Mouse (Mus musculus): ENCODE results near the gene Rdh8.
"Not testable (repeated sequence)": the region's sequence is repeated elsewhere in the genome, so short reads cannot be mapped to it uniquely, and the experiment has no call there.

Gene Rdh8

GRCm38 (mm10) chr9:20818236-20818635 lies at the start of gene Rdh8:
Gene Rdh8, plus strand, starts transcription at chr9:20818503.
- no peak for ATAC-seq (ENCODE audit: low TSS enrichment)

DNA sequence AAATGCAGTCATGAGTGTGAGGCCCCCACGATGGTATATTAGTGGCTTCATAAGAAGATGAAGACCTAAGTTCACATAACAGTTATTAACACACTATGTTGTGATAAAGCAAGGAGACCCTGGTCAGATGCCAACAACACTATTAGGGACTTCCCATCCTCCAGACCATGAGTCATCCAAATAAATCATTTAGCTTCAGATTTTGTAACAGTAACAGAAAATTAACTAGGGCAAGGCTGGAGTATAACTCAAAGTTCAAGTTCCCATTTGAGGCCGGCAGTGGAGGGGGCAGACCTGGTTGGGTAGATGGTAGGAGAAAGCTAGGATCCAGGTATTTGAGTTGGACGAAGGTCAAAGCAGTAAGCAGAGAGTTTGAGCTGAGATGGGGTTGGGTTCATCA lies 37.0 kb upstream of the Rdh8 start:
- ATAC-seq (ENCODE audit: low TSS enrichment), result no peak

DNA sequence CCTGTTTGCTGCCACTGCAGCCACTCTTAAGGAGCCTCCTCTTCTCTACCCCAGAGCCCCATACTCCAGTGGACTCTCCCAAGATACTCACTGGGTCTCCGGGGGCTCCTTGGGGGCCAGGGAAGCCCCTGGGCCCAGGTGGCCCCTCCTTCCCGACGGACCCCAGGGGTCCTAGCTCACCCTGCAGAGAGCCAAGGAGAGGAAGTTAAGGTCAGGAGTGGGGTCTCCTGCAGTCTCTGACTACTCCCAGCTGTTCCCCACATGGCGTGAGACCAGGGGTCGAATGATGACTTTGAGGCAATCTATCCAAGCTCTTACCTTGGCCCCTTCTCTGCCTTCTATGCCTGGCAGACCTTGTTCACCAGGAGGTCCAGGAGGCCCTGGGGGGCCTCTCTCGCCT lies 33.2 kb upstream of the Rdh8 start:
- ATAC-seq (ENCODE audit: low TSS enrichment), result no peak

- ATAC-seq (ENCODE audit: low TSS enrichment), result no peak
These were observed 30.3 kb upstream of the Rdh8 start for GRCm38 (mm10) chr9:20787992-20788391.

GRCm38 (mm10) chr9:20789651-20790050 lies 28.7 kb upstream of the Rdh8 start:
- ATAC-seq (ENCODE audit: low TSS enrichment), result no peak

DNA sequence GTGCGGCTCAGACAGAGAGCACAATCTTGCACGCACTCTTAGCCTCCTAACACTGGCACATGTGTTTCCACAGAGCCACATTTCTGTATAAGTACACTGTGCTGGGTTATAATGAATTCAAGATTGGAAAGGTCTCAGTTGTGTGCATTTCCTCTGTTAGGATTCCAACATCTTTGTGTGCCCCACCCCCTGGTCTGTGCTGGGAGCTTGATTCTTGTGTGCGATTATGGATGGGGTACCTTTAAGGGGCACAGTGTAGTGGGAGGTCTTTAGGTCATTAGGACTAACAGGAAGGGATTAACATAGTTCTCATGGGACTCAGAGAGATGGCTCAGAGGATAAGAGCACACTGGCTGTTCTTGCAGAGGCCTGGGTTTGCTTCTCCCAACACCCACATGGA lies 28.0 kb upstream of the Rdh8 start:
- ATAC-seq (ENCODE audit: low TSS enrichment), result no peak

- ATAC-seq (ENCODE audit: low TSS enrichment), result peak; percentile 86
These were observed 24.0 kb upstream of the Rdh8 start for GRCm38 (mm10) chr9:20794108-20794806.

DNA sequence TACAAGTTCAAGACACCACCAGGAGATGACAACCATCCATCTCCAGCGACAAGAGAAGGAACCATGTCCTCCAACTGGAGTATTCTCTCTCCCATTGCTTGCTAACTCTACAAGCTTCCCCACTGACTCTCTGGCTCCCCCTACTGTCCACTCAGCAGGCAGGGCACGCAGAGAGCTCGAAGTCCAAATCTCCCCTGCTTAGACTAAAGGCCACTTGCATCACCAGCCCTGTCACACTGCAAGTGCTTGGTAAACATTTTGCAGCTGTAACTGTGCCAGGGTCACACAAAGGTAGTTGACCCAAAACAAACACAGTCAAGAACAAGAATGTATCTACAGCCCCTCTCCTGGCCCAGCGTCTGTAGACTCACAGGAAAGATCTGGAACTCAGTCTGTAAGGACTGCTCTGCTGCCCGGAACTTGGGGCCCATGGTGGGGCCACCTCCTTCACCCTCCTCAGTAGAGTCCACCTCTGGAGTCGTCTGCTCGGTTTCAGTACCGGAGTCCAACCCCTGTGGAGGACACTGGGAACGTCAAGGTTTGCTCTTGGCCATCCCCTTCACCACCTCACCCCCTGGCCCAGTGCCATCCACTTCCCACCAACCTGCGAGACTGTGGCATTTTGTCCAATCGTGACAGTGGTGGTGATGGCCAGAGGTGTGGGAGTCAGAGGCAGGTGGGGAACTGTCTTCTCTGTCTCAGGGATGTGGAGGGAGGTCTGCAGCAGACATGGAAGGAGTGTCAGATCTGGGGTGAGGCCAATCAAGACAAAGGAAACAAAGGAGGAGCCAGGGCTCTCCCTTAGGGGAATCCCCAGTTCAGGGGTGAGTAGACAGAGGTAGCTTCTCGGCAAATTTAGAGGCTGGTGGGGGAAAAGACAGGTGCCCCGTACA lies 13.8 kb upstream of the Rdh8 start:
- ATAC-seq (ENCODE audit: low TSS enrichment), result peak; percentile 88

- no peak for ATAC-seq (ENCODE audit: low TSS enrichment)
These were observed 13.2 kb upstream of the Rdh8 start for GRCm38 (mm10) chr9:20805159-20805495.

DNA sequence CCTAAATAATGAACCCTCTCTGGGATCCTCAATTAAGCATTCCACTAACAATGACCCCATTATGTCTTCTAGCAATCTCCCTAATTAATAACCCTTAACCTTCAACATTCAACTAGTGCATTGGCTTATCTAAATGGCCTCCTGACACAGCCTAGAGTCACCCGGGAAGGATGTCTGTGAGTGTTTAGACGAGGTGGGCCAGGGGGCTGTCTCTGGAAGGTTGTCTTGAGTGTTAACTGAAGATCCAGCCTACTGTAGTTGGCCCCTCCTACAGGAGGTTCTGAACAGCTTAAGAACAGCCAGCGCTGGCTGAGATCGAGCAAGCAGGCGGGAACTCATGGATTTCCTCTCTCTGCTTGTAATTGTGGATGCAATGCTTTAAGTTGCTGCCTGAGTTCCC lies 12.6 kb upstream of the Rdh8 start:
- no peak for ATAC-seq (ENCODE audit: low TSS enrichment)

DNA sequence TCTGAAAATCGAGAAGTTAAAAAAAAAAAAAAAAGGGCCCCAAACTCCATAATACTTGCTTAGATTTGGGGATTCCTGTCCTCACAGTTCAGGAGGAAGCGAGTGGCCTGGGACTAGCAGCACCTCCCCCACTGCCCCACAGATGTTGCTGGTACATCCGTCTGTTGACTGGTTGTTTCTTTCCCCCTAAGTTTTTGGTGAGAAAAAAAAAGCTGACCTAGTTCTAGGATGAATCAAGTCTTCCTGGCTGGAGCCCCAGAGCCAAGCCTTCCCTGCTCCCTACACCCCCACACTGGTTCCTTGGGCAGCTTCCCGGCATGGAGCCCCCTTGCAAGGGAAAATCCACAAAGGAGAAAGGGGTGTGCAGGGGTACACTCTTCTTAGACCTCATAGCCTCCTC lies 8.0 kb upstream of the Rdh8 start:
- peak; percentile 54; the same call in 1 of the 2 replicates for ATAC-seq (ENCODE audit: low TSS enrichment)

DNA sequence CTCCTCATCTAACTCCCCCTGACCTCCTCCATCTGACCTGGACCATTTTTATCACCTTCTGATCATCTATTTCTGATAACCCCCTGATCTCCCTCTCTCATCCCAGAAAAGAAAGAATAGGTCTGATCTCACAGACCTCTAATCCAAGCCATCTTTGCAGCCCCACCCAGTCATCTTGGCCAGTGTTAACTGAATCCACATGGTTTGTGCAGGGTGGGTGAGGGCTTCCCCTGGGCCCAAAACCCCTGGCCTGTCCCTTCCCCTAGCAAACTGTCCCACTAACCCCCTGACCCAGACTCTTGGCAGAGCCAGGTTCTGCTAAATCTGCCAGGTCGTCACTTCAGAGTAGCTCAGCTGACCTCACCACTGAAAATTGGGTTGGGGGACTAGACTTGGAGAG lies 7.5 kb upstream of the Rdh8 start:
- no peak for ATAC-seq (ENCODE audit: low TSS enrichment)

DNA sequence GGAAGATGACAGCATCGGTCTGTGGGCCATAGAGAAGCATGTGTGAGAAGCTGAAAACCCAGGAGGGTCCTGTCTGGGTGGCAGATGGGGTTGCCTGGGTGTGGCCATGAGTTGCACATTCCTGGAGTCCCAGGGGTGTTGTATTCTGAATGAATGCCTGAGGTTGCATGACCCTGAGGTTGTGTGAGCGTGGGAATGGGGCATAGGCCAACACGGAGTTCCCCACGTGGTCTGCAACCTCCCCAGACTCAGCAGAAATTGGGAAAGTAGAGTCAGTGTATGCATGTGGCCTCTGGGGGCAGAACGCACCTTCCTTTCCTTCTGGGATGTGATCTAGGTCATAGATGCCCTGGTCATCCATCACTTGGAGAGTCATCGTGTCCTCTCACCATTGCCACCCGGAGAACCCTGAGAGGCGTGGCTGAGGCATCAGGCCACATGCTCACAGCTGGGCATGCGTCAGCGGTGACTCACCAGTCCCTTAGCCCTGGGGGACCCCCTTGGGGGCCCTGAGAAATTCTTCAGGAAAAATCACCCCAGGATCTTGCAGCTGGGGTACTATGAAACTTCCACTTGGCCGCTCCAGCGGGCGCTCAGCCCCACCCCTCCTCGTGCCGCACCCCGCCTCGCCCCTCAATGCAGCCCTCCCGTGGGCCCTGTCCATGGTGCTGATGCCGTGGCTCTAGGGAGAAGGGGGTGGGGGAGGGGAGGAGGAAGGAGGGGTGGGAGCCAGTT lies 5.6 kb upstream of the Rdh8 start:
- no peak for ATAC-seq (ENCODE audit: low TSS enrichment)

DNA sequence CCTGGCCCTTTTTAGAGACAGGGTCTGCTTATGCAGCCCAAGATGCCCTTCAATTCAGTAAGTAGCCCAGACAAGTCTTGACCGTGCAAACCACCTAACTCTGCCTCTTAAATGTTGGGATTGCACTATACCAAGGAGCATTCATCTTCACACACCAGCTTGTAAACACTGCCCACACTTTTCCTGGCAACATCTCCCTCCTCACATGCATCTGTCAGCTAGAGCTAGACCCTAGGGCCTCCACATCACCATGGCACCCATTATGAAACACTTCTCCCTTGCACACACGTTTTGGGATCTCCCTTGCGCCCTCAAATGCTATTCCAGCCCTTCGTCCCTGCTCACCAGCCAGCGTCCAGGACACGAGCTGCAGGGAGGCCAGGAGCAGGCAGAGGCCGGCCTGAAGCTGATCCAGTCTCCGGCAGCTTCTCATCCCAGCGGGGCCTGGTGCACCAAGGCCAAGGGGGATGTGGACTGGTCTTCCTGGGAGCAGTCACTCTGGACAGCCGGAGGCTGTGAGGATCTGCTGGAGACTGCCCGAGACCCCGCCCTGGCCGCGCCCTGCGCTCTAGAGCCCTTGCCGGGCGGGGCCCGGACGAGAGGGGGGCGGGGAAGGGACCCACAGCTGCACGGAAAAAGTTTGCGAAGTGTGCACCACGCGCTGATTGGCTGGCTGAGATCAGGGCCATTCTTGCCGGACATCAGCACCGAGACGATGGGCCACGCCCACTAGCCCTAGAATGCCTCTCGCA lies 3.6 kb upstream of the Rdh8 start, which contains the start of gene Col5a3:
Gene Col5a3, minus strand, starts transcription at position 547 of the 752 bp plus-strand sequence.
- peak; percentile 18; the same call in 1 of the 2 replicates for ATAC-seq (ENCODE audit: low TSS enrichment)

DNA sequence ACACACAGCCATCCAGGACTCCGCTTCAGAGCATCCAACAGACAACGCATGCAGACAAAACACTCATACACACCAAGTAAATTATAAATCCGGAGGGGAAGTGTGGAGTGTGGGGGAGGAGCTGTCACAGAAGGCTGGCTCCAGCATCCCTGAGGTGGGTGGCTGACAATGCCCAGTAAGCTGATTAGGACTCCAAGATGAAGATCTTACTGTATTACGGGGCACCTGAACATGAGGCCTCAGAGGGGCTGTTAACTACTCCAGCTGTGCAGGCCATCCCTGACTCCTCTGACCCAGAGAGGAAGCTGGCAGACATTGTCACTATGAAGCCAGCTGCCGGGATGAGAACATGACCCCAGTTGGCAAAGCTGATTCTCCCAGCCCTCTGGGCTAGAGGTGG lies 1.7 kb downstream of the Rdh8 start:
- no peak for ATAC-seq (ENCODE audit: low TSS enrichment)

DNA sequence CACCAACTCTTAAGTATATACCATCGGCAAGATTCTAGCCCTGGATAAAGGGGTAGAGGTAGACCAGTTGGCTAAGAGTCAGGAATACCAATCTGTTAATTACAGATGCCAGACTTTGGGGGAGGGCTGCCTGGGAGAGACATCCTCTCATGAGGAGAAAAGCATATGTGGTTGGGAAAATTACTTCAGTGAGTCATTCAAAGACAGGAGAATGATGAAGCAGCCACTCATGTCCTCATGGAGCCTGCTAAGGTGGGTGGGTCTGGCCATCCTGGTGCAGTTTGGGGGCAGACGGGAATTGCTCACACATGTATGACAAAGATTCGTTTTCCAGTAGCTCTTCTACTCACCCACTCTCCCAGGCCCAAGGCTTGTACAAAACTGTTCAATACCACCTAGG lies 4.5 kb downstream of the Rdh8 start:
- peak; percentile 81 for ATAC-seq (ENCODE audit: low TSS enrichment)

DNA sequence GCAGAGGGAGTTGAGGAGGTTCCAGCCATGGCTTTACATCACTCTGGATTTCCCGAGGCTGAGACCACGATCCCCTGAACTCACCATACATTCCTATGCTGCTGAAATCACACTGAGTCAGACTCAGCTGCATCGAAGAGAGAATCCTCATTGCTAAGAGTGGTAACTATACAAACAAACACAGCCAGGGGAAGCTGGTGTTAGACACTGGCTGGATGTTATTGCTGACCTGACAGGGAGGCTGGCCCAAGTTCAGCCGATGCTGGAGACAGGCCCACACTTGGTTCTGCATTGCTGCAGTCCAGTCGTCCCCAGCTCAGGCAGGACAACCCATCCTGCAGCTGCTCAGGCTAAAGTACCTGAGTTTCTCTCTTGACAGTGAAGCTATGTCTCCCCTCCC lies 7.5 kb downstream of the Rdh8 start:
- no peak for ATAC-seq (ENCODE audit: low TSS enrichment)

- ATAC-seq (ENCODE audit: low TSS enrichment), result no peak
These were observed 9.8 kb downstream of the Rdh8 start for GRCm38 (mm10) chr9:20828127-20828526.

DNA sequence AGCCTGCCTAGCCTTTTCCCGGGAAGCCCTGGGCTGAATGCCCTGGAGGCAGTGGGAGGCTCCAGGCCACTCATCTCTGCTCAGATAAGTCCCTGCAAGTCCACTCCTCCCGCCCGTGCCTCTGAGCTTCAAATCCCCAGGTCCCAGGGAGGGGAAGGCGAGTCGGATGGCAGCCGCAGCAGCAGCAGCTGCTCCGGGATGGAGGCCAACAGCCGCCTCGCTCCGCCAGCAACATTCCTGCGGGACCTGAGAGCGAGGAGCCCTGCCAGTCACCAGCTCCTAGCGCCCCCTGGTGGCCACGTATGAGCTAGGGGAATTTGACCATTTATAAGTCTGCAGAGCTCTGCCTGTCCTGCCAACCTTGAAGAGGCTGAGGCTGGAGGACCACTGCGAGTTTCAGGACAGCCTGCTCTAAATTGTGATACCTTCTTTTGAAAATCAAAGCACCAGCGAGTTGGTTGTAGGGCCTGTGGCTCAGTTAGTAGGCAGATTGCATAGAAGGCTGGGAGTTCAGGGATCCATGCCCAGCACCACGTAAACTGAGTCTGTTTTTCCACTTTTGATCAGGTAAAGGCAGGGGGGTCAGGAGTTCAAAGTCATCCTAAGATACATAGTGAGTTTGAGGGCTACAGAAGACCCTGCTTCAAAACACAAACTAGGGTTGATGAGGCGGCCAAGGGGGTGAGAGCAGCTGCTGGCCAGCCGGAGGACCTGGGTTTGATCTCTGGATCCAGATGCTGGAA lies 12.8 kb downstream of the Rdh8 start:
- ATAC-seq (ENCODE audit: low TSS enrichment), result peak; percentile 99

DNA sequence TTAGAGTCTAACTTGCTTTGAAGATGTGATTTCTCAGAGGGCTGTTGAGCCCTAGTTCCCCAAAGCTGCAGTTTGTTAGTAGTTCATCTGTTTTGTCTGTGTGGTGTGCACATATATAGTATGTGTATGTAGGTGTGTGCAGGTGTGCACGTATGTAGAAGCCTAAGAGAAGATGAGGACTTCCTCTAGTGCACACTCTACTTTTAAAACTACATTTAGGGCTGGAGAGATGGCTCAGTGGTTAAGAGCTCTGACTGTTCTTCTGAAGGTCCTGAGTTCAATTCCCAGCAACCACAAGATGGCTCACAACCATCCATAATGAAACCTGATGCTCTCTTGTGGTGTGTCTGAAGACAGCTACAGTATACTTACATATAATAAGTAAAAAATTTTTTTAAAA lies 16.6 kb downstream of the Rdh8 start:
- ATAC-seq (ENCODE audit: low TSS enrichment), result no peak

- not testable (repeated sequence) for ATAC-seq (ENCODE audit: low TSS enrichment)
These were observed 17.2 kb downstream of the Rdh8 start for GRCm38 (mm10) chr9:20835431-20835954.

Data from frontal cortex, adult (tissue).